Mouse (Mus musculus) bone marrow macrophage, adult 2 months (primary cell): ENCODE results near the gene Tasp1.

Experiments used
- CTCF ChIP-seq: IDR thresholded peaks from 2 replicates; pipeline ENCODE4 v1.5.1; 2012; ENCODE audit warnings: low read depth, mild to moderate bottlenecking, low read length, moderate library complexity
- POLR2A ChIP-seq: IDR thresholded peaks from 2 replicates; pipeline ENCODE4 v1.6.1; 2012; ENCODE audit warnings: mild to moderate bottlenecking, low read depth, low read length, borderline replicate concordance

GRCm38 (mm10) chr2:140107641-140108040 lies 41.0 kb upstream of the Tasp1 start:
- TF ChIP-seq CTCF (no peak), POLR2A (no peak)
